Mouse (Mus musculus) CH12.LX (cell line): ENCODE results near the gene Gm13279.

Experiments
- CHD2 ChIP-seq: IDR thresholded peaks from 2 replicates; pipeline ENCODE4 v1.6.1; 2011; ENCODE audit warnings: low read length, improper control_type of control experiment
- CTCF ChIP-seq, 2 experiments: IDR thresholded peaks in 1 of 2; conservative IDR thresholded peaks in 1 of 2; 2 replicates each; pipeline ENCODE4 v1.5.1; 2011 to 2012; ENCODE audit warnings: low read depth in 2 of 2, low read length in 2 of 2, improper control_type of control experiment in 1 of 2, inconsistent platforms in 1 of 2, mild to moderate bottlenecking in 1 of 2, moderate library complexity in 1 of 2
- POLR2A ChIP-seq: IDR thresholded peaks from 2 replicates; pipeline ENCODE4 v1.6.1; 2011; ENCODE audit warnings: low read depth, mild to moderate bottlenecking, improper control_type of control experiment, low read length
- SMC3 ChIP-seq: IDR thresholded peaks from 2 replicates; pipeline ENCODE4 v1.6.1; 2011; ENCODE audit warnings: low read depth, low read length, improper control_type of control experiment
- TBP ChIP-seq: conservative IDR thresholded peaks from 2 replicates; pipeline ENCODE4 v1.6.1; 2011; ENCODE audit warnings: low read depth, low read length, improper control_type of control experiment

DNA sequence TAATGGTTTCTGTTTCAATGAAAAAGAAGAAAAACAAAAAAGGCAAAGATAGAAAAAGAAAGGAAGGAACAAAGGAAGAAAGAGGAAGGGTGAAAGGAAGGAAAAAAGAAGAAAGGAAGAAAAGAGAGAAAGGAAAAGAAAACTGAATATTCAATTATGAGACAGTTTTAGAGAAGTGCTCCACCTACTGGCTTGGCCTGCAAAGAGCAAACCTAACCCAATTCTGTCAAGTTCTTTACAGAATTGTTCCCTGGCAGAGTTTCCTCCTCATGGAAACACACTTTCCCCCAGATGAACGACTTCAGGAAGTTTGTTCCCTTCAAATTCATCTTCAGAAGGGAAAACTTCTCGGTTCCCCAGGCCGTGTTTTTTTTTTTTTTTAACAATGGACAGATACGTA, 25.8 kb downstream of the Gm13279 start:
- TF ChIP-seq CTCF (conservative IDR thresholded peaks at IDR 0.05 in 1 of 2, IDR thresholded peaks at IDR 0.05 in 1 of 2; ENCODE audit: low read depth in 2 of 2, low read length in 2 of 2) (peak; percentile 55 to 73), SMC3 (peak; percentile 46), POLR2A (no peak), TBP (no peak), CHD2 (no peak)
